Mouse (Mus musculus) forebrain, embryonic 12.5 days (tissue): ENCODE results near the gene Trio. TPM values are rescaled to one million over a fixed set of nuclear protein-coding genes. Genes with fewer than 3 reads are reported as not detected.
A peak's percentile ranks its signal among the peaks of the same experiment; 100 is the strongest.

Experiments
- ATAC-seq: fragments of 200-750 bp; cut with Nextera tagmentation; 2 replicates; pipeline ENCODE4 v1.8.0; 2017; ENCODE audit warnings: moderate TSS enrichment; ENCODE audit not compliant: low FRiP score
- H3K27ac ChIP-seq: fragments of 300-500 bp; sonication (generic); 2 replicates; pipeline ENCODE4 v1.5.1; 2016; ENCODE audit warnings: mild to moderate bottlenecking
- H3K27me3 ChIP-seq: fragments of 300-500 bp; sonication (generic); 2 replicates; pipeline ENCODE4 v1.6.1; 2016; ENCODE audit warnings: mild to moderate bottlenecking
- H3K36me3 ChIP-seq: fragments of 300-500 bp; sonication (generic); replicated peaks from 2 replicates; pipeline ENCODE4 v1.6.1; 2016; ENCODE audit warnings: mild to moderate bottlenecking
- H3K4me1 ChIP-seq: fragments of 300-500 bp; sonication (generic); 2 replicates; pipeline ENCODE4 v1.6.1; 2016
- H3K4me2 ChIP-seq: fragments of 300-500 bp; sonication (generic); 2 replicates; pipeline ENCODE4 v1.6.1; 2016; ENCODE audit warnings: mild to moderate bottlenecking, moderate library complexity
- H3K4me3 ChIP-seq: fragments of 300-500 bp; sonication (generic); replicated peaks from 2 replicates; pipeline ENCODE4 v1.5.1; 2016; ENCODE audit warnings: mild to moderate bottlenecking
- H3K9ac ChIP-seq: fragments of 300-500 bp; sonication (generic); 2 replicates; pipeline ENCODE4 v1.6.1; 2016; ENCODE audit warnings: mild to moderate bottlenecking
- H3K9me3 ChIP-seq: fragments of 300-500 bp; sonication (generic); 2 replicates; pipeline ENCODE4 v1.6.1; 2016
- WGBS: fragments of 180-500 bp; shearing (Covaris S2); methylation state at CpG from one replicate; pipeline ENCODE4 v1.1.7; 2016; 5-methylcytosine and 5-hydroxymethylcytosine counted together
- polyA plus RNA-seq: library from polyadenylated mRNA; unstranded; fragments of >200 nt; fragmentation: Nextera tagmentation; extraction: Ambion mirVana; gene quantifications from 2 replicates; pipeline ENCODE4 v1.2.1, GENCODE M21; 2016

Trio gene
- polyA plus RNA-seq, 1 experiment from 2014 or later = 46.1 TPM

DNA sequence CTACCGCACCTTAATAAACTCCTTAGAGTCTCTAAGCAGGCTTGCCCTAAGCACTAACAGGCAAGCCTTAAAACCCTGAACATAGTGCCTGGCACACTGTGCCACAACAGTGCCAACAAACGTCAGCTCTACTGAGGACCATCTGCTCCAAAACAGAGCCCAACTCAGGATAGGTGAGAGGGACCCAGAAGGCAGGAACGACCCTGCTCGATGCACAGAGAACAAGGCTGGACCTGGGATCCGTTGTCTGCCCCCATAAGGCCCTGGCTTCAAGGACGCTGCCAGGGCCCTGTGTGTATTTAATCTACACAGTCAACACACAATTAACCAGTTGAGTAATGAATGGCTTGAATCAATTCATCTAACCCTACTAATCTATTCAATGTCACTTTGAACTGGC, 86.8 kb downstream of the Trio start:
- Histone ChIP-seq H3K4me1 (peaks cover 73% of the 10 kb centered on the region), H3K9ac (peak overlapping the region; percentile 69), H3K27ac (peak overlapping the region; percentile 94), H3K27me3 (no peaks in the 10 kb centered on the region), H3K4me2 (peak overlapping the region; percentile 68), H3K36me3 (no peaks in the 10 kb centered on the region), H3K4me3 (no peak overlapping the region), H3K9me3 (no peaks in the 10 kb centered on the region)
- 28% methylated on average over 6 of the region's 6 CpGs for WGBS
- no peak for ATAC-seq

DNA sequence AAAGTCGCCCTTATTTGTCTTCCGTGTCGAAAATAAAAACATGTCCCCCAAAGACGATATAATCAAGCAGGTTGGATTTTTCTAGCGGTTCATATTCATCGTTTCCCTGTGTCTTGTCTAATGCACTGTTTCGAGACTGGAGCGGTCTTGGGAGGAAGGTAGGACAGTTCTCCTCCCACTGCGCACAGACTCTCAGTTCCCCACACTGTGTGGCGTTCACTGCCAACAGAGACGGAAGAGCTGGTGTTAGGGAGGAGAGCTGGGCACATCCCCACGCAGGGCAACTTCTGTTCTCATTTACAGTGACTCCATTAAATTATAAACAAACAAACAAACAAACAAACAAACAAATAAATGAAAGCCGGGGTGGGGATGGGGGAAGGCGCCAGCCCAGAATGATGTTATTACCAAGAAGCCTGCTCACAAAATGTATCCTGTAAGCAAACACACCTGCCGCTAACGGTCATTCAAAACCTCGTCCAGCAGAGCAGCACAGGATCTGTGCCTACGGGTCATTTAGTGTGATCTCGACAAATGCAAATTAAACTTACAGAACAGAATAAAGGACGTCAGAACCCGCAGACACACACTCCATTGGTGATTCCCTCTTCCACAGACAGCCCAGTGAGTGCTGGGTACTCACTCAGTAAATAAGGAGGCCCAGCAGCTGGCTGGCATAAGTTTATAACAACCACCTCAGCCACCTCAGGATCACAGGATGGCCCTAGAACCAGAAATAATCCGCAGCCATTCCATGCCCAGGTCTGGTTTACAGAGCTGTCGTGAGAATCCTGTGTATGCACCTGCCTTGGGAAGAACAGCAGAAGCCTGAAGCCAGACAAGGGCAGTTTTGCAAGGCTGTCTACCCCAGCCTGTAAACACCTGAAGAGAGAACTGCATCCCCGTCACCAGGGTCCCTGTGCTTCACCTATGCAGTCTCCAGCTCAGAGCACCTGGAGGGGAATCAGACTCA, 87.5 kb downstream of the Trio start:
- WGBS = 7% methylated on average over 24 of the region's 24 CpGs
- Histone ChIP-seq H3K27me3 (no peaks in the 10 kb centered on the region), H3K9ac (peak overlapping the region; percentile 69), H3K4me1 (peaks cover 71% of the 10 kb centered on the region), H3K4me3 (peak overlapping the region; percentile 36), H3K27ac (peak overlapping the region; percentile 94), H3K36me3 (no peaks in the 10 kb centered on the region), H3K9me3 (no peaks in the 10 kb centered on the region), H3K4me2 (peak overlapping the region; percentile 68)
- ATAC-seq = peak; percentile 81

DNA sequence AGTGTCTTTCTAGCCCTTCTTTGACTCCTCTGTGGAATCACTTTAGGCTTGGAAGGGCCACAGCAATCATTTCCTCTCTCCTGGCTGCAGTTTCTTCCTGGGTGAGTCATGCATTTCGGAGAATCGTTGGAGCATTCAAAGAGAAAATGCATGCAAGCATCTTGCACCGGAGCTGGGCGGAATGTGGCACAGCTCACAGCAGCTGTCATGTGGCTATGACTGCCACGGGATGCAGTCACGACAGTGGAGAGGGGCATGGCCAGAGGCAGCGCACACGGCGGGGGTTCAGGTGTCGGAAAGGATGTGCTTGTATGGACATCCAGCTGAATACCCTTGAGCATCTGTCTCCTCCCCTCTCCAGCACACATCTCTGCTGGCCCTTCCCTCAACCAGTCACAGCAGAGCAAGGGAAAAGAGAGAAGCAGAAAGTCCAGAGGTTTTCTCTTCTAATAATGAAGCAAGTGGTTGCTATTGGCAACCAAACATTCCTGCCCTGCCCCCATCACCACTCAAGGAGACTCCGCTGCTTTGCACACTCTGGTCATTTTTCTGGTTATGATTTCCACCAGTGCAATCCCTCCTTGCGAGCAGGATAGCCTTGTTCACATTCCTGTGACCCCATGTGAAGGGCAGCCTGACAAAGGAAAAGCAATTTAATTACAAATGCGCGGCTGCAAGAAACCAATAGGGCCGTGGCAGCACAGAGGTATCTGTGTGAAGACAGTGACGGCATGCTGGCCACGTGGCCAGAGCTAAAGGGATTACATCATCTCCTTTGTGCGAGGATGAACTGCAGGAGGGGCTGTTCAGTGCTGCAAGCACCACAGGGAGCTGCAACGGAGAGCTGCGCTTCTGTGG, 88.4 kb downstream of the Trio start:
- Histone ChIP-seq H3K36me3 (no peaks in the 10 kb centered on the region), H3K4me3 (peak overlapping the region; percentile 36), H3K27ac (peak overlapping the region; percentile 94), H3K4me2 (peak overlapping the region; percentile 68), H3K9ac (peak overlapping the region; percentile 69), H3K4me1 (peaks cover 65% of the 10 kb centered on the region), H3K27me3 (no peaks in the 10 kb centered on the region), H3K9me3 (no peaks in the 10 kb centered on the region)
- 3% methylated on average over 20 of the region's 20 CpGs for WGBS
- peak; percentile 97 for ATAC-seq

DNA sequence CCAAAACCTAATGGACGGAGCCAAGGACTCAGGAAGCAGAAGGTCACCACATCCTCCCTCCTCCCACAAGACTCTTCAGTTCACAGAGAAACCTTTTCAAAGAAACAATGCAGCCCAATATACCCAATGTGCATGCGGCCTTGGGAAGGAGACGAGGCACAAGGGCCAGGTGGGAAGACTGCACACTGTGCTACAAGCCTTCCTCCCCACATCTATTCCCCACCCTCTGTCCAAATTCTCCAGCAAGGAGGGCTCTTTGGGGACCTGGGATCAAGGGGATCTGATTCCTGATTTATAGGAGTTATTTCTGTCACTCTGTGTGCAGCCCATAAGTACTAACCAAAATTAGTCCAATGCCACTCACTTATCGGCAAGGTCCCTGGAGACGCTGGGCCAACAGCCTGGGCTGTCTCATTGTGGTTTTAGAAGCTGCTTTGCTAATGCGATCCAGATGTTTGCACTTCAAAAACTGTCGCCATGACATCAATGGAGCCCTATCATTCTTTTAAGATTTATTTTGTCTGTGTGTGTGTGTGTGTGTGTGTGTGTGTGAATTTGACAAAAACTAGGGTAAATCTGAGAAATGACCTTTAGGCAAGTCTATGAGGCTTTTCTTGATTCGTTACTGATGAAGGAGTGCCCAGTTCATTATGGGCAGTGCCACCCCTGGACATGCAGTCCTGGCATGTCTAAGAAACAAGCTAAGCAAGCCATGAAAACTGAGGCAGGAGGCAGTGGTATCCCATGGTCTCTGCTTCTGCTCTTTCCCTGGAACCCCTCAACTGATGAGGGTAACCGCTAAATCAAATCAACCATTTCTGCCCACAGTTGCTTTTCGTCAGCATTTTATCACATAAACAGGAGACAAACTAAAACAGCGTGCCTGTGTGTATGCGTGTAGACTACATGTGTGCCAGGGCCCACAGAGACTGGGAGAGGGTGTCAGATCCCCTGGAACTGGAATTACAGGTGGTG, 89.6 kb downstream of the Trio start:
- H3K4me1 ChIP-seq = peaks cover 55% of the 10 kb centered on the region
- no peak overlapping the region for H3K4me3 ChIP-seq
- H3K27me3 ChIP-seq = no peaks in the 10 kb centered on the region
- 78% methylated on average over 12 of the region's 12 CpGs for WGBS
- ATAC-seq = no peak
- H3K36me3 ChIP-seq = no peaks in the 10 kb centered on the region
- H3K9ac ChIP-seq = no peak overlapping the region
- H3K27ac ChIP-seq = peak overlapping the region; percentile 94
- peak overlapping the region; percentile 68 for H3K4me2 ChIP-seq
- H3K9me3 ChIP-seq = no peaks in the 10 kb centered on the region

DNA sequence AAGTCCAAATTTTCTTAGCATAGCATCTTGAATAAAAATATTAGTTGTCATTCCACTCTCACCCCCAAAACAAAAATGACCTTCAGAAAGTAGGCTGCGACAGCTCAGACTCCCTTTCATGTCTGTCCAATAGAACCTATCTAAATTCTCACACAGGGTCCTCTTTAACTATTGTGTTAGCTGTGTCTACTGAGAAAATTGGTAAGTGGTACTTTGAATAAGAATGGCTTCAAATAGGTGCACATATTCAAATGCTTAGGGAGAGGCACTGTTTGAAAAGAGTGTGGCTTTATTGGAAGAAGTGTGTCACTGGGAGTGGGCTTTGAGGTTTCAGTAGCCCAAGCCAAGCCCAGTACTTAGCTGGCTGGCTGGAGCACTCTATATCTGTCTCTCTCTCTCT, 92.4 kb downstream of the Trio start:
- no peak overlapping the region for H3K9ac ChIP-seq

DNA sequence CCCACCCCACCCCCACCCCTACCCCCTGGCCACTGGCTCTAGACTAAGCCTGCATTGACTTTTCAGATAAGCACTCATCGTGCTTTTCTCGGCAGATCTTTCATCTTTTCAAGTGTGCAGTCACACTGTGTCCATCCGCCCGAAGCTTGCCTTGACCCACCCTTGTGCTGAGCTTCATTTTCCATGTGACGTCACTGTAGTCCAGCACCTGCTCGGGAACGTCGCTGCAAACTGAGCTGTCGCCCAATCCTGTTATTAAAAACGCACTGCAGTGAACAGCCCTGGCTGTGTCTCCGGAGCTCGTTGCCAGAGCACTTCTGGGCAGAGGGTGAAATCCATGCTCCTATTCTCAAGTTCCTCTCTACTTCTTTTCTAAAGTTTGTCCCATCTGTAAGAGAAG, 93.8 kb downstream of the Trio start:
- H3K9ac ChIP-seq = no peak overlapping the region
- H3K27ac ChIP-seq = no peak overlapping the region
- no peak overlapping the region for H3K4me2 ChIP-seq
- ATAC-seq = no peak
- H3K27me3 ChIP-seq = no peaks in the 10 kb centered on the region
- peaks cover 24% of the 10 kb centered on the region for H3K4me1 ChIP-seq
- no peaks in the 10 kb centered on the region for H3K9me3 ChIP-seq
- no peaks in the 10 kb centered on the region for H3K36me3 ChIP-seq
- no peak overlapping the region for H3K4me3 ChIP-seq
- WGBS = 82% methylated on average over 12 of the region's 12 CpGs

More for the DNA sequence above, 92.4 kb downstream of the Trio start:
- Histone ChIP-seq H3K4me2 (no peak overlapping the region), H3K4me1 (peaks cover 33% of the 10 kb centered on the region), H3K27me3 (no peaks in the 10 kb centered on the region), H3K4me3 (no peak overlapping the region), H3K36me3 (no peaks in the 10 kb centered on the region), H3K9me3 (no peaks in the 10 kb centered on the region), H3K27ac (no peak overlapping the region)
- WGBS = 62% methylated on average over 1 of the region's 1 CpGs
- ATAC-seq = no peak

DNA sequence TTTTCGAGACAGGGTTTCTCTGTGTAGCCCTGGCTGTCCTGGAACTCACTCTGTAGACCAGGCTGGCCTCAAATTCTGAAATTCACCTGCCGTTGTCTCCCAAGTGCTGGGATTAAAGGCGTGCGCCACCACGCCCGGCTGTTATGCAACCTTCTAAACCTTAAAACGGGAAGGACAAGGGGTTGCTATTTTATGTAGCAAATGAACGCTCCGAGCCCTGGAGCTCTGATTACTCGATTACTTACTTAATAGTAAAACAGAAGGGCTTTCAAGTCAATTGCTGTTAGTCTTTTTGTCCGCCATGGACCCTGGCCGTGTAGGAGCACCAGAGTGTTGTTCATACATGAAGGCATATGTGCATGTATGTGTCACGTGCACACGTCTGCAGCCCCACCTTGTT, 94.2 kb downstream of the Trio start:
- no peaks in the 10 kb centered on the region for H3K9me3 ChIP-seq
- H3K4me1 ChIP-seq = peaks cover 22% of the 10 kb centered on the region
- H3K9ac ChIP-seq = no peak overlapping the region
- H3K4me3 ChIP-seq = no peak overlapping the region
- H3K36me3 ChIP-seq = no peaks in the 10 kb centered on the region
- 96% methylated on average over 14 of the region's 14 CpGs for WGBS
- no peaks in the 10 kb centered on the region for H3K27me3 ChIP-seq
- ATAC-seq = no peak
- no peak overlapping the region for H3K4me2 ChIP-seq
- no peak overlapping the region for H3K27ac ChIP-seq

DNA sequence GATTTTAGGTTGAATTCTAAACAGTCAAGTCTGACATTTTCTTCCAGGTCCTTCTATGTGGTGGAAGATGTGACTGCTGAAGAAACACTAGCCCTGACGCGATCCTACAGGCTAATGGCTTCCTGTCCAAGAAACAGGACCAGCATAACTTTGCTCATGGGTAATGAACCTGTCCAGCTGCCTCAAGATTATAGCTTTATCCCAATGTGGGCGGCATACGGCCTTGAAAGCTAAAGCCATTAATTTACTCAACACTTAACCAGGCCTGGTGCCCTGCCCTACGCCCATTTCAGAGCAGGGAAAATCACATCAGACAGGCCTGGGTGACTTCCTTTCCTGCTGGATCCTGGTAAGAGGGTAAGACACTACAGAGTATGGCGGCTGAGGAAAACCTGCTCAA, 98.0 kb downstream of the Trio start:
- WGBS = 94% methylated on average over 6 of the region's 6 CpGs
- Histone ChIP-seq H3K9me3 (no peaks in the 10 kb centered on the region), H3K9ac (no peak overlapping the region), H3K4me2 (no peak overlapping the region), H3K36me3 (no peaks in the 10 kb centered on the region), H3K4me1 (peaks cover 42% of the 10 kb centered on the region), H3K27ac (no peak overlapping the region), H3K4me3 (no peak overlapping the region), H3K27me3 (no peaks in the 10 kb centered on the region)
- no peak for ATAC-seq

DNA sequence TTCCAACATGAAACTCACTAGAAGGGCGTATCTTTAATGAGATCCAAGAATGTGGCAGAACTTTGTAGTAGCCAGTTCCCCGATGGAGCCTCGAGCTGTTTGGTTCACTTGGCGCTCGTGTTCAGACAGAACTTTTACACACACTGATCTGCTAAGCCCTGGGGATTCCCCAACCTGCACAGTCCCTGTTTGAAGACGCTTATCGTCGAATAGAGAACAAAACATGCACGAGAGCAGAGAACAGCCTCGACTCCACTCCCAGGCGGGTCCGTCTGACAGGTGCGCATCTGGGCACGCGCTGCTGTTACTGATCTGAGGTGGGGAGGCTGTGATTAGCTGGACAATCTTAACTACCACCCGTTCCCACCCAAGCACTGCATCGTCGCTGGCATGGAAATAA, 98.7 kb downstream of the Trio start:
- peaks cover 49% of the 10 kb centered on the region for H3K4me1 ChIP-seq
- H3K27me3 ChIP-seq = no peaks in the 10 kb centered on the region
- H3K9ac ChIP-seq = no peak overlapping the region
- H3K4me3 ChIP-seq = no peak overlapping the region
- H3K36me3 ChIP-seq = no peaks in the 10 kb centered on the region
- H3K27ac ChIP-seq = no peak overlapping the region
- H3K9me3 ChIP-seq = no peaks in the 10 kb centered on the region
- H3K4me2 ChIP-seq = no peak overlapping the region
- WGBS = 72% methylated on average over 18 of the region's 18 CpGs
- no peak for ATAC-seq

DNA sequence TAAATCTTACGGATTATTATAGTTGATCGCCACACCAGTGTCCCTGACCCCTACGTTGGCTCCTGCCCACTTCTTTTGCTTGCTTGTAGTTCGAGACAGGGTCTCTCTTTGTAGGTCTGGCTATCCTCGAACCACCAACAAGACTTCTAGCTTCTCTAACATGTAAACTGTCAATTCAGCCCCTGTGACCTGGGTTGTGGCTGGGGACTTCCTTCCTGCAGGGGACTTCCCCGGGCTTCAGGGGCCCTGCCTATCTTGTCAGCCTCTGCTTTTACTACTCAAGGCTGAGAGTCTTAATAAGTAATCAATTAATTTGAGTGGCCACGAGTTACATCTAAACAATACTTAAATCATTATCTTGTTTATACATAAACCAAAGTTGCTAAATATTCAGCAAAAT, 99.2 kb downstream of the Trio start:
- peaks cover 52% of the 10 kb centered on the region for H3K4me1 ChIP-seq
- H3K4me2 ChIP-seq = no peak overlapping the region
- H3K4me3 ChIP-seq = no peak overlapping the region
- no peak for ATAC-seq
- no peak overlapping the region for H3K27ac ChIP-seq
- H3K27me3 ChIP-seq = no peaks in the 10 kb centered on the region
- H3K9me3 ChIP-seq = no peaks in the 10 kb centered on the region
- no peak overlapping the region for H3K9ac ChIP-seq
- 75% methylated on average over 7 of the region's 7 CpGs for WGBS
- no peaks in the 10 kb centered on the region for H3K36me3 ChIP-seq

DNA sequence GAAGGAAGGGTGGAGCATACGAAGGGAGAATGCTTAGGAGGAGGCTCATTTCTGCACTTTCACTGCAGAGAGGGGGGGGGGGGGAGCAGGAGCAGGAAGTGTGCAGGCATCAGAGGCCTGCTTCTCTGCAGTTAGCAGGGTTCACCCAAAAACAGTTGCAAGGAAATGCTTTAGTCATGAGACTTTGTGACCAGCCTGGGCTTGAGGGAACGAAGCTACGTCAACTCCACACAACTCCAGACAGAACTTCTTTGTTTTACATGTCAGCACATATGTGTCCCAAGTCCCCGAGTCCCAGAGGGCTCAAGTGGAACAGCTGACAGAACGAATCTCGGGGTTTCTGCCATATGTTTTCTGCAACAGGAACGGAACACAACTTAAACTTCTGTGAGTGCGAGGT, 99.8 kb downstream of the Trio start:
- Histone ChIP-seq H3K36me3 (no peaks in the 10 kb centered on the region), H3K4me2 (no peak overlapping the region), H3K27me3 (no peaks in the 10 kb centered on the region), H3K27ac (no peak overlapping the region), H3K4me3 (no peak overlapping the region), H3K4me1 (peaks cover 55% of the 10 kb centered on the region), H3K9me3 (no peaks in the 10 kb centered on the region), H3K9ac (no peak overlapping the region)
- WGBS = 53% methylated on average over 8 of the region's 8 CpGs
- no peak for ATAC-seq
